Mouse (Mus musculus): ENCODE measurements around the gene Ulk2.
"Not testable (repeated sequence)": the region's sequence is repeated elsewhere in the genome, so short reads cannot be mapped to it uniquely, and the experiment has no call there.

Ulk2 gene

DNA sequence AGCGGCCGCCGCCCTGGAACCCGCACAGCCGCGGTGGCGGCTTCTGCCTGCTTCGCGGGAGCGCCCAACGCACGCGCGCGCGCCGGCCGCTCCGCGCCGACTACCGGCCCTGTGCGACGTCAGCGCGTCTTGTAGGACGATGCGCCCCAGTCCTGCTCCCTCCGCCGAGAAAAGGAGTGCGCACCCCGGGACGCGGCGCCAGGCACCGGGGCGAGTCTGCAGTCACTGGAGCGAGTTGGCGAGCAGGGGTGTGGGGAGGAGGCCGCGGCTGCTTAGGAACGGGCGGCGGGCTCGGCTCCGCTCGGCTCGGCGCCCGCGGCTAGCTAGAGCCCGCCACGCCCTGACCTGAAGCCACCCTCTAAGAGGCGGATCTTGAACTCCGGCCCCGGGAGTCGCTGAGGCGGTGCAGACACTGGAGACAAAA lies at the start of gene Ulk2:
Ulk2 (minus strand) TSS at position 86 of the 424 bp plus-strand sequence.
- peak; percentile 82 to 85 for DNase-seq (ENCODE audit: low spot score in 2 of 2)

DNA sequence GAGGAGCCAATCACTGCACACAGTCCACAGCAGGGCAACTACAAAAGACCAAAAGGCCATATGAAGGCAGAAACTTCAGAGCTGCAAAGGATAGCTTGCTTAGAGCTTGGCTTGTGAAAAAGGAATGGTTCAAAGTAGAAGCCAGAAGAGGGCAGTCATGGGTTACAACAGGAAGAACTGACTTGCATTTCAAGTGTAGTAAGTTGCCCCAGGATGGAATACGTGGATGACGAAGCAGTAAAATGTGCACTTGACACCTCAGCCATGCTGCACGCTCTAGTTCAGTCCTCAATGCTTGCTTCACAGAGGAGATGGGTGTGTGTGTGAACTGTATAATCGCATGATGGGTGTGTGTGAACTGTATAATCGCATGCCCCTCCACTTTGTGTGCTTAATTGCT lies 27.3 kb upstream of the Ulk2 start:
- no peak for DNase-seq (ENCODE audit: low spot score in 2 of 2)

DNA sequence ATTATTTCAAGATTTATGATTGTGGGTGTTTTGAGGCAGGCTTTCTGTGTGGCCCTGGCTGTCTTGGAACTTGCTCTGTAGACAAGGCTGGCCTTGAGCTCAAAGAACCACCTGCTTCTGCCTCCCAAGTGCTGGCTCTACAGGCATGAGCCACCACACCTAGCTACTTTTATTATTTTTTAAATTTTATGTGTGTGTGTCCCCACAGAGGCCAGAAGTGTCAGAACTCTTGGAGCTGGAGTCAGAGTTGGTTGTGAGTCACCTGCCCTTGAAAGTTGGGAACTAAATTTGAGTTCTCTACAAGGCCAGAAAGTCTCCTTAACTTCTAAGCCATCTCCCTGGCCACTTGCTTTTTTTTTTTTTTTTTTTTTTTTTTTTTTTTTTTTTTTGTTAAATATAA lies 25.0 kb upstream of the Ulk2 start:
- DNase-seq (ENCODE audit: low spot score in 2 of 2) = no peak

DNA sequence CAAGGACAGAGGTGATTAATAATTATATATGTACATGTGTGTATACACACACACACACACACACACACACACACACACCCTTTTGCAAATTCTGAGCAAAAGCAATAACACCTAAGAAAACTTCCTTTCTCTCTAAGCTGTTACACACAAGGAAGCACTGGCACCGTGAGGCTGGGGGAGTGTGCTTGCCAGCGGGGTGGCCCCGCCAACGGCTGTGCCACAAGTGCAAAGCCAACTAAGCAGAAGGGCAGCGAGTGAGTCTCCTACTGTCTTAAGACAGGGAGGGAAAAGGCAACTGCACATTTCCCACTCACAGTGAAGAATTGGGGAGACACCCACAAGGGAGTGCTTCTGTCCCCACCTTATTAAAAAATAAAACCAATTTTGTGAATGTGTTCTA lies 17.0 kb upstream of the Ulk2 start:
- DNase-seq (ENCODE audit: low spot score in 2 of 2) = no peak

DNA sequence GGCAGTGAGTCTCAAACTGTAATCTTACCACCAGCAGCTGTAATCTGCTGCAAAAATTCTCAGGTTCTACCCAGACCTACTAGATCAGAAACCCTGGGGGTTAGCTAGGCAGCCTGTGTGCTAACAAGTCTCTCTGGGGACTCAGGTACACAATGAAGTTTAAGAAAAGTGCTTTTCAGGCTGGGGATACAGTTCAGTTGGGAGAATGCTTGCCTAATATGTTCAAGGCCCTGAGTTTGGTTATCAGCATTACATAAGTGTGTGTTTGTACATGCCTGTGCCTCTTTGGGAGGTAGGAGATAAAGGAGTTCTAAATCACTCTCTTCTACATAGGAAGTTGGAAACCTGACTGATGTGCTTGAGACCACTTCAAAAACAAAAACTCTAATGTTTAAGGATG lies 12.0 kb upstream of the Ulk2 start:
- DNase-seq (ENCODE audit: low spot score in 2 of 2) = no peak

DNA sequence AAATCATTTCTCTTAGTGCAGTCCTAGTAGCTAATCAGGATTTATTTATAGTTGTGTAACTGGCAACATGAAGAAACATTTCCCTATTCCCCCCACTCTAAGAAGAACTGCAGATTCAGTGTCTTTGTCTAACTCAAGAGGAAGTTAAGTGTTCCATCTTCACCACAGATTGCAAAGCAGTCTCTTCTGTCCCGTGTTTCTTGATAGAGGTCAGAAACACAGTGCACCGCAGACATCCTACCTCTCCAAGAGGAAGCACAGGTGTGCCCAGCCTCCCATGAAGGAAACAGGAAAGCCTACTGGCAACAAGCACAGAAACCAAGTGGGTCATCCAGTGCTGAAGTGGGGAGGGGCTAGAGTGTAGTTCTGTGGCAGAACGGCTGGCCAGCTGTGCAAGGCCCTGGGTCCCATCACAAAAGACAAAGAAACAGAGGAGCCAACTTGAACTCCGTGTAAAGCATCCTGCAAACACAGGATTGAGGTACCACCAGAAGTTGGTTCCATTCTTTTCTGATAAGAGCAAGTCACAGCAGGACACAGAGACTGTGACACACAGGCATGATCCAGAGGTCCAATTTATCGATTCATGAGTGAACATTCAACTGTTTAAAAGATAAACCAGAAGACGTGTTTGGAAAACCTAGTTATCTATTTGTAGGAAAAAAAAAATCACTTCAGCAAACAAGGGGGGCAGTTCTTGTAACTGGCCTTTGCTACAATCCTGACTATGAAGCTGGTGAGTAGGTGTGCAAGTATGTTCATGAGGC lies 7.1 kb upstream of the Ulk2 start:
- DNase-seq (ENCODE audit: low spot score in 2 of 2) = no peak

DNA sequence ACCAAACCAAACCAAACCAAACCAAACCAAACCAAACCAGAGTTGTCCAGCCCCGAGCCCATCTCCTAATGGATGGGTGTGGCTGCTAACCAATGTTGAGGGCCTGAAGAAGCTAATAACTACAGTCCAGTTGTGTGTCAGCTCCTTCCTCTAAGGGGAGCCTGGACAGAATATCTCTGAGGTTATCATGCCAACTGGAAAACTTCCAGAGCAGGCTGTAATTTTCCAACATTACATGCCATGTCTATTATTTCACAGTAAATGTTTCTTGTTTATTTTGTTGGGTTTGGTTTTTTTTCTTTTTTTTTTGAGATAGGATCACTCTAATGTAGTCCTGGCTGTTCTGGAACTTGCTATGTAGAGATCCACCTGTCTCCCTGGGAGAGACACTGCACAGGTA lies 4.4 kb upstream of the Ulk2 start:
- no peak for DNase-seq (ENCODE audit: low spot score in 2 of 2)

DNA sequence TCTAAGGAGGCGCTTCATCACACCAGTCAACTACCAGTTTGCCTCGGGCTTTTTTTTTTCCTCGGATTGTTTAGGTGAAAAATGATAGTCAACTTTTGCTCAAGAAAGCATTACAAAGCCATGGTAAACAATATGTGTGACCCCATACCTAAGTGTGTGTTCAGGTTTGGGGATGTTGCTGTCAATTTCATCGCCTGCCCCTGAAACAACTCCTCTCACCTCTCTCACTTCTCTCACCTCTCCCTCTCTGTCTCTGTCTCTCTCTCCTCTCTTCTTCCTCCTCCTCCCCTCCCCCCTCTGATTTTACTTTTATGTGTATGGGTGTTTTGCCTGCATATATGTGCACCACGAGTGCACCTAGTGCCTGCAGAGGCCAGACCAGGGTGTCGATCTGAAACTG lies 666 bp upstream of the Ulk2 start:
- no peak for DNase-seq (ENCODE audit: low spot score in 2 of 2)

DNA sequence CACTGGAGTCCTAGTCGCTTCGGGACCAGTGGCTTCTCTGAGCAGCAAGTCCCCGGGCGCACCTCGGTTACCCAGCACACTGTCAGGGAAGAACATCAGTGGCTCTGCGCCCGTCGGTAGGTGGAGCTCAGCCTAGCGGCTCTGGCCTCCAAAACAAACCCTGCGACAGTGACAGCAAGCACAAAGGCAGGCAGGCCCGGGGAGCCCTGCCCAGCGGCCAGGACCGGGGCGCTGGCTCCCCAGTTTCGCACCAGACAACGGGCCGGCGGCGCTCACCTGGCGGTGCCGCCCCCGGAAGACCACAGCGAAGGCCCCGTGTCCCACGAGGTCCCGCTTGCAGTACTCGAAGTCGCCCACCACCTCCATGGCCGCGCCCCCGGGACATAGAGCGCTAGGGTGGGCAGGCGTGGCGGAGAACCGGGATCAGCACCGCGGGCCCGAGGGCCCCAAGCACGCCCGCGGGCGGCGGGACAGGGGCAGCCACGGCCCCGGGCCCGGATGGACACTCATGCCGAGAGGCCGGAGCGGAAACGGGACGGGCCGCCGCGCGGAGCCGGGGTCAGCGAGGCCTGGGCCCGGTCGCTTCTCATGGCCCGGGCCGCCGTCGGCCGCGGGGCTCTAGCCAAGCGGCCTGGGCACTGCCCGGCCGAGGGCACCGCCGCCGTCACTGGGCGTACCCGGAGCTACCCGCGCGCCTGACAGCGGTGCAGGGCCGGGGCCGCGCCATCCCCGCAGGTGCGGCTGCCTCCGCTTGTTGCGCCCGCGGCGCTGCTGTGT lies 474 bp downstream of the Ulk2 start:
- DNase-seq (ENCODE audit: low spot score in 2 of 2) = peak; percentile 71 to 78

DNA sequence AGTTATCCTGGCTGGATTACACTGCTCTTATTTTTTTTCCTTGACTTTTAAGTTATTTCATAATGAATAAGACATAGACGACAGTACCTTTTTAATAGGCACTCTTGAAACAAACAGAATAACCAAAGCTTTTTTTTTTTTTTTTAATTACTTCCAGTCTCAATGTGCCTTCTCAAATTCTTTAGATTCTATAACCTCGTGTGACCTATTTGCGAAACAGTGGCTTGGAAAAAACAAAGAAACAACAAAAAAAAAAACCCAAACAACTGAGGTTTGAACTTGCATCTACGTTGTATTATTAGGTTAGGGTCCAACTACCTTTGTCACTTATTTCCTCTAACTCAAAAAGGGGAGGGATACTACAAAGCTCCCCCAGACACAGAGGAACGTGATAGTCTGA lies 1.2 kb downstream of the Ulk2 start:
- DNase-seq (ENCODE audit: low spot score in 2 of 2) = no peak

DNA sequence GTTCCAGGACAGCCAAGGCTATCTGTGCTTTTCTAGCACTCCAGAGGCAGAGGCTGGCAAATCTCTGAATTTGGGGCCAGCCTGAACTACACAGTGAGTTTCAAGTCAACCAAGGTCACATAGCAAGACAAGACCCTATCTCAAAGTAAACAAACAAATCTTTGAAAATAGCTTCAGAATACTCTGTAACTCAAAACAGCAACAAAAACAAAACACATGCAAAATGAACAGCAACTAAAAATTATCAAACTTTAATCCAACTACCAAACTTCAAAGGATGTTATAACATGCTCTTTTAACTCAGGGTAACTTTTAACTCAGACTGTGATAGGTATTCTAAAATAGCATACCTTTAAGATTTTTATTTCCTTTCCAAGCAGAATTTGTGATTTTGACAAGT lies 2.0 kb downstream of the Ulk2 start:
- DNase-seq (ENCODE audit: low spot score in 2 of 2) = no peak

DNA sequence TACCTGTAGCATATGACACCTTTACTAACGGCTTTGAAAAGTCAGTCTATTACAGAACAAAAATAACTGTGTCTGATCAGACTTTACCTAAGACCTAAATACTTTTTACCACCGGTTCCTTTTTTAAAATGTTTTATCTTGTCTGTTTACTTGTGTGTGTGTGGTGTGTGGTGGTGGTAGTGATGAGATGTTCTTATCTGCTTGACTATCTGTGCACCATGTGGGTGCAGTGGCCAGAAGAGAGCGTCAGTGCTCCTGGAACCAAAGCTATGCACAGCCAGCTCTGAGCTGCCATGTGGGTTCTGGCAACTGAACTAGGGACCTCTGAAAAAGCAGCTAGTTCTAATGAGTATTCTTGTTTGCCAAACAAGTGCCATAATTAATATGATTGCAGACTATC lies 3.7 kb downstream of the Ulk2 start:
- no peak for DNase-seq (ENCODE audit: low spot score in 2 of 2)

DNA sequence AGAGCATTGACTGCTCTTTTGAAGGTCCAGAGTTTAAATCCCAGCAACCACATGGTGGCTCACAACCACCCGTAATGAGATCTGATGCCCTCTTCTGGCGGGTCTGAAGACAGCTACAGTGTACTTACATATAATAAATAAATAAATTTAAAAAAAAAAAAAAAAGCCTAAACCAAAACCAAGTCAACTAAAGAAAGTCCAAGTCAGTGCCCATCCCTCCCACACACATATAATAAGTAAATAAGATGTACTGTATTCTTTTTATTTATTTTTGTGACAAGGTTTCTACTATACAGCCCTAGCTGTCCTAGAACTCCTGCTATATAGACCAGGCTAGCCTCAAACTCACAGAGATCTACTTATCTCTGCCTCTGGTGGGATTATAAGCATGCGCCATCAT lies 14.2 kb downstream of the Ulk2 start:
- not testable (repeated sequence) for DNase-seq (ENCODE audit: low spot score in 2 of 2)

DNA sequence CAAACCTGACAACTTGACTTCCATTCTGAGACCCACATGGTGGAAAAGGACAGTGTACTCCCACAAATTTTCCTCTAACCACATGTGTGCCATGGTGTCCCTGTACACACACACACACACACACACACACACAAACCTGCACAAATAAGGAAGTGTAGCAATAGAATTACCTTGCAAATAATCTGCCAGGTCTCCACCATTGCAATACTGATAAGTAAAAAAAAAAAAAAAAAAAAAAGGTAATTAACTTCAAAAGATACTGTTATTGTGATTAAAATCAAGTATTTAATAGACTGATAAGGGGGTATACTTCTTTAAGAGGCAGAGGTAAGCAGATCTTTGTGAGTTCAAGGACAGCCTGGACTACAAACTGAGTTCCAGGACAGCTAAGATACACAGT lies 14.9 kb downstream of the Ulk2 start:
- DNase-seq (ENCODE audit: low spot score in 2 of 2) = no peak

DNA sequence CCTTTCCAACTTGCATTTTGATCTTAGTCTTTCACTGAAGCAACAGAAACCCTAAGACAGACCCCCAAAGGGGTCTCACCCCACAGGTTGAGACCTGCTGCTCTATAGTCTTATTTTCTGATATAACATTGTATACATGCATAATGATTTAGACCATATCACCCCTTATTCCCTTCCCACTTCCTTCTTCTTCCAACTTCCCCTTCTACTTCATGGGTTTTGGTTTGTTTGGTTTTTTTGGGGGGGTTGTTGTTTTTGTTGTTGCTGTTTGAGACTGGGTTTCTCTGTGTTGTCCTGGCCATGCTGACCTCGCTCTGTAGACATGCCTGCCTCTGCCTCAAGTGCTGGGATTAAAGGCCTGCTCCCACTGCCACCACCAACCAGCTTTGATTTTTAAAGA lies 15.7 kb downstream of the Ulk2 start:
- no peak for DNase-seq (ENCODE audit: low spot score in 2 of 2)

DNA sequence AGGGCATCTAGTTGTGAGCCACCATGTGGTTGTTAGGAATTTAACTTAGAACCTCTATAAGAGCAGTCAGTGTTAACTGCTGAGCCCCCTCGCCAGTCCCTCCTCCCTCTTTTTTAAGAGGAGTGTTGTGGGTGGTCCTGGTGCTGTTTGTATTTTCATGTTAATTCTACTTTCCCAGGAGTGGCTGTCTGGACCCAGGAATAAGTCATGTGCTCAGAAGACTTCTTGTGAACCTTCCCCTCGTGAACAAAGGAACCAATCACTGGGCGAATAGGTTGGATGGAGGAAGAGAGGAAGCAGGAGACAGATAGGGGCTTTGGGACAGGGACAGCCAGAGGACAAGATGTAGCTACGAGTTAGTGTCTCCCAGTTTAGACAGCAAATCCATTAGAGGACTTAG lies 45.1 kb downstream of the Ulk2 start:
- no peak for DNase-seq (ENCODE audit: low spot score in 2 of 2)

DNA sequence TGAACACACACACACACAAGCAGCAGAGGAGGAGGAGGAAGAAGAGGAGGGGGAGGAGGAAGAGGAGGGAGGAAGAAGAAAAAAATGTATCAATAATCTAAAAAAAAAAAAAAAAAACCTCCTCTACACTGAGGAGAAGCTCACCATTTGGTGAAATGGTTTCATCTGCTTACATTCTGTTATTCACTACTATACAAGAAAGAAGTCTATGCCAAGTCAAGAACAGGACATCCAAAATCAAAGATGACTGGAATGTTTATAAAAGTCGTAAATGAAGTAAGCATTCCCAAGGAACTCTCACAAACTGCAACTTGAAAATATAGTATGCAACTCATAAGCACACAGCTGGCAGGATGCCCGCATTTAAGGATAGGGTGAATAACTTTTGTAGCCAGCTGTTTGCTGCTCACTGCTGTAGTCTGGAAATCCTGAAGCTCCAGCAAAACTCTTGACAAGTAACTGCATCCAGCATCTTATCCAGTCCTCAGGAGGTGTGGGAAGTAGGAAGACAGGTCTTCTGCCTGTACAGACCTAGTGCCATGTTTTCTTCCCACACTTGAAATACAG lies 46.2 kb downstream of the Ulk2 start:
- DNase-seq (ENCODE audit: low spot score in 2 of 2) = no peak

DNA sequence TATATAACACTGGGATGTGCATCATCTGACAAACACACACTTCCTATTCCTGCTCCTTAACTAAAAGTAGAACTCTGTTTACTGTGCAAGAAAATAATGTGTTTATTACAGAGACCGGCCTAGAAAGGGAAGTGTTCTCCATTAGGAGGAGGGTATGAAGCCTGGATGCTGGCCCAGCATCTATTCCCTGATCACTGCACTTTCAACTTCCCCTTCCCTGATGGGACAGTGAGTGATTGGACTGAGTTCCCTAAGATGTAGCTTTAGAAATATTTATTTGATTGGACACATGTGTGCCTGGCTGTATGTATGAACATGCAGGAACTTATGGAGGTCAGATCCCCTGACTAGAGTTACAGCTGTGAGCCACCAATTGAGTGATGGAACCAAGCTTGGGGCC lies 61.4 kb downstream of the Ulk2 start:
- no peak for DNase-seq (ENCODE audit: low spot score in 2 of 2)

DNA sequence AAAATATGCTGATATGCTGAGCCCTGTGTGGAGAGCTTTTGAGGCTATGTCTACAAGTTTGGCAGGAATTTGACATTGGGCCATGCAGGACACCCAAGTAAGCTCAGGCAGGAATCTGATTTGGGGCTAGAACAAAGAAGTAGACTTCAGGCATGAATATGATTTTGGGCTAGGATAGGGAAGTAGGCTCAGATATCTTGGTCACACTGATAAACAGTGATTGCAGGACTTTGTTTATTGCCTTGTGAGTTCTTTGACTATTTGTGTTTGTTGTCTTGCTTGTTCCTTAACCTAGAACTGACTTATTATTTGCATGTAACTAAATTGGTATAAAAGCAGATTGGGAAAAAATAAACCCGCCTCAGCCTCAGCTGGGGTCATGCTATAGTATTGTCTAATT lies 66.3 kb downstream of the Ulk2 start:
- no peak for DNase-seq (ENCODE audit: low spot score in 2 of 2)

DNA sequence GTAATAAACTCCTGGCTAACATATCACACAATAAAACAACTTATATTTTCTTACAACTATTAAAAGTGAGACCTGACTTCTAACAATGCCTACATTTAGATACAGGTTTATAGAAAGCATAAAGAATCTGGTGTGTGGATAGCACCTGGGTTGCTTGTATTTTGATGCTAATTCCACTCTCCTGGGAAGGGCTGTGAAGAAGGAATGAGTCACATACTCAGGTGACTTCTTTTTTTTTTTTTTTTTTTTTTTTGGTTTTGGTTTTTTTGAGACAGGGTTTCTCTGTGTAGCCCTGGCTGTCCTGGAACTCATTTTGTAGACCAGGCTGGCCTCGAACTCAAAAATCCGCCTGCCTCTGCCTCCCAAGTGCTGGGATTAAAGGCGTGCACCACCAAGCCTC lies 72.3 kb downstream of the Ulk2 start:
- not testable (repeated sequence) for DNase-seq (ENCODE audit: low spot score in 2 of 2)

DNA sequence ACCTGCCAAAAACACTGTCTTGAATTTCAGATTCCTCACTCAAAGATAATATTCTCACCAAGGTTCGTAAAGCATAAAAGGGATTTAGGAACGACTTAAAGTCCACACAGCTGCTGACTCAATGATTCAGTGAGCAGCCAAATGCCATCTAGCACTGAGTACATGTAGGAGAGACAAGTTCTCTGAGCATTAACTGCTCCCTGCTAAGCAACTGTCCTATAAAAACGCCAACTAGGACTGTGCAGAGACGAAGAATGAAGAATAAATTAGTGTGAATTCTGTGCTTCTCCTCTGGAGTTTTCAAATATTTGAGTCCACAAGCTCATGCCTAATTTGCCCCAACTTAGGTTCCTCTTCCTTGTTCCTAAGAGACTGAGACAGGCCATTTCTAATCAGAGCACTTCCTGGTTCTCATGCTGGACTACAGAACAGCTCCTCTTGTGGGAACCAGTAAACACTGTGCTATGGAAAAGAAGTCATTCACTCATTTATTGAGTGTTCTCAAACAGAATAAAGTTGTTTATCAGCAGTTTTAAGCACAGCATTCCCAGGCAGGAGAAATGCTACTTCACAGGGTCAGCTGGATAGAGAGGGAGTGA lies 80.2 kb downstream of the Ulk2 start:
- DNase-seq (ENCODE audit: low spot score in 2 of 2) = no peak

DNA sequence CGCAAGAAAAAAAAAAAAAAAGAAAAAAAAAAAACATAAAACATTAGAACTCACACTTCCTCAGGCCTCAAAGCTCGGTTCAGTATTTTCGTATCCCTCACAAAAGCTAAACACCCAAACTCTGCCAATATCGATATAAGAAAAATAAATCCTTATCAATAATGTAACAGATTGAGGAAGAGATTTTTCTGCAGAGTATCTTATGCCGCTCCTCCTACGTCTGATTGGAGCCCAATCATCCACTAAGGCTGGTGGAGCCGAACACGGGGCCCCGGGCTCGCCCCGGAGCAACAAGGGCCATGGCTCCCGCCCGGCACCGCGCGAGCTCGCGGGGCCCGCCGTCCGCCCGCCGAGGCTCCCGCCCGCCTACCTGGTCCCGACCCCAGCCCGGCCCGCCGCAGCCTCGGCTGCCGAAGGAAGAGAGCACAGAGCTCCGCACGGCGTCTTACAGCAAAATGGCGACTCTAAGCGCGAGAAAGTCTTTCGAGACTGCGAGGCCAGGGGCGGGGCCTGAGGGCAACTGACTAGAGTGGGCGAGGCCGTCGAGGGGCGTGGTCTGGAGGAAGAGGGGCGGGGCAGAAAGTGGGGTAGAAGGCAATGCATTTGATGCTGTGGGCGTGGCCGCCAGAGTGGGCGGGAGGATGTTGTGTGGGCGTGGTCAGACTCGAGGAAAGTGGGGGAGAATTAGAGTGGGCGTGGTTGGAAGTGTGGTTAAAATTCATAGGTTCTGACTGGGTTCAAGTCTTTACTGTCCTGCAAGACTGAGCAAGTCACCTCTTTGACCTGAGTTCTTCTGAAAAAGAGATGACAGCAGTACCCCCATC lies 93.1 kb downstream of the Ulk2 start, which contains the start of gene Prpsap2:
Prpsap2 (minus strand) TSS at position 505 of the 824 bp plus-strand sequence.
- peak; percentile 97 to 99 for DNase-seq (ENCODE audit: low spot score in 2 of 2)
